Mouse (Mus musculus) adrenal gland, adult 18-20 months (tissue): Measurements from ENCODE around the gene Rnf217. TPM values are rescaled to one million over a fixed set of nuclear protein-coding genes. Genes with fewer than 3 reads are reported as not detected.

Source experiments
- DNase-seq, 2 experiments: peaks; one replicate each; pipeline ENCODE4 v3.0.0; 2021 to 2022; ENCODE audit warnings: low spot score in 2 of 2
- long read RNA-seq, 2 experiments: library from polyadenylated mRNA; stranded (forward); transcript quantifications; one replicate each; pipeline ENCODE4 v2.0.0; 2021
- total RNA-seq, 2 experiments: library from RNA; stranded (reverse); gene quantifications; 1 replicate in 1 of 2; 2 replicates in 1 of 2; pipeline ENCODE4 v1.2.3; 2021

The Rnf217 gene
- 10 to 100 TPM in 1 of 2 experiments, 1 to 10 TPM in 1; 8.7 to 10.1 TPM for total RNA-seq
- long read RNA-seq, experiment 1, full-length matches to known transcripts: 11 of 15 reads
- long read RNA-seq, experiment 1, partial matches to known transcripts: 0 of 15 reads
- long read RNA-seq, experiment 1, other reads (novel, unspliced or antisense): 4 of 15 reads
- long read RNA-seq, experiment 2, full-length matches to known transcripts: 23 of 28 reads
- long read RNA-seq, experiment 2, partial matches to known transcripts: 1 of 28 reads
- long read RNA-seq, experiment 2, other reads (novel, unspliced or antisense): 4 of 28 reads

- peak; percentile 61 to 72 for DNase-seq
These were observed at the start of gene Rnf217 for GRCm38 (mm10) chr10:31609066-31609961. Gene Rnf217 (minus strand): TSS chr10:31609184.

DNA sequence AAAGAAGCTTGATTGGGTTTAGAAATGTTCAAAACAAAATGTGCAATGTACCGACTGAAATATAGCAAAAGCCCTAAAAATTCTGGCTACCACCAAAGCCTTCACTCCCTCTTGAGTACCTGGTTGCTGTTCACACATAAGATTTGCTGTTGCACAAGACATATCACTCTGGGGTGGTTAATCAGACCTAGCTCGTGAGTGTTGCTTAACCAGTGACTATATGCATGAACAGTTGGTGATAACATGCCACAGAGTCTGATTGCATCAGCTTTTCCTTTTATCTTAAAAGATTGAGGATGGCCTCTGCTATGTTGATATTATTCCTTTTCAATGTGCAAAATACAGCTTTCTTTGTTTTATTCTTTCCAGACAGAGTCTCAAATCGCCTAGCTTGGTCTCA is 38.3 kb upstream of the Rnf217 start:
- DNase-seq: no peak

GRCm38 (mm10) chr10:31646083-31646482 is 37.1 kb upstream of the Rnf217 start:
- DNase-seq: no peak

GRCm38 (mm10) chr10:31635098-31635497 is 26.1 kb upstream of the Rnf217 start:
- no peak for DNase-seq

GRCm38 (mm10) chr10:31632005-31632404 is 23.0 kb upstream of the Rnf217 start:
- DNase-seq: no peak

GRCm38 (mm10) chr10:31615355-31615754 is 6.4 kb upstream of the Rnf217 start:
- DNase-seq: no peak

DNA sequence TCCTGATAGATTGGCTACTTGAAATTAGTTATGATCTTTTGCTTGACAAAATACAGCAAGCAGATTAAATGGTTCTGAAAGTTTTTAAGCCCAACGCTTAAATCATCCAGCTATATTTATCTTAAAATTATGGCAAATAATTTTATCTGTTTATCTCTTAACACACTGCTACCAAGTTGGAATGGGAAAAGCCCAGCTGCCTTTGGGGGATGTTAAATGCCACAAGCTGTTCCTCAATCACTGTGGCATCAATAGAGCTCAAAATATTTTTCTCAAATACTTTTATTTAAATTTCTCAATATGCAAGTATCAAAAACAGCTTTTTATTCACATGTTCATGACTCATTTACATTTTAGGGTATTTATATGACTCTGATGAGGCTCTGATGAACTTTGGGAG is 5.1 kb upstream of the Rnf217 start:
- no peak for DNase-seq

GRCm38 (mm10) chr10:31608441-31609065 is 431 bp downstream of the Rnf217 start:
- peak; percentile 42 to 45 for DNase-seq

DNA sequence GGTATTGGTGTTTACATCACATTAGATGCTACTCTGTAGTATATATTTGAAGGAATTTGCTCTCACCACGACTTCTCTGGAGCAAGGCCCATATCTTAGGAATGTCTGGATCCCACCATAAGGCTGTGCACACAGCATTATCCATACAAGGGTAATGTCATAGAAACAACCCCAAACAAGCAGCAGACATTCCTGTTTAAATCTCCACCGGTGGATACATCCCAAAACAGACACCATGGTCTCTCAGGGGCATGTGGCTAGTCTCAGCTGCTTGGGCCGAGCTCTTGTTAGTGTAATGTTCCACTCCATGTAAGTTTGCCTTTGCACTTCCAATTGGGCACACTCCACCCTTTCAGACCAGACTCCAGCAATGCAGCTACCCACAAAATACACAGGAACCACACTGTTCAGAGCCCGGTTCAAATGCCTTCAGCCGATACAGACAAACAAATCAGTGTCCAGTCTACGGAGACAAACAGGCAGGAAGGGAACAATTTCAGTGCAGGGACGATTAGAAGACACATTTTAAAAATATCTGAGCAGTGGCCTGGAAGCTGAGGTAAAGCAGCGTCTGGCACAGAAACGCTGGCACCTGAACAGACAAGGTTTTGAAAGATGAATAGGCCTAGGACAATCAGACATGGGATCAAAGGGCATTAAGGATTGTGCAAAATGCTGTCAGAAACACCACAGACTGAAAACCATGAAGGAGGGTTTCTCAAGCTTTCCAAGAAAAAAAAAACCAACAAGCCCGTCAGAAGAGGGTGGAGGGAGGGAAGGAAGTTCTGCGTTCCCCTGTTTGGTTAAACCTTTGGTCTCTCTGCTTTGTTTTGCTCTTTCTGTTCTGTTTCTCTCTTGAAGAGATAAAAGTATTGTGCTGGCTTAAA is 1.8 kb downstream of the Rnf217 start:
- no peak for DNase-seq

GRCm38 (mm10) chr10:31603855-31604254 is 5.1 kb downstream of the Rnf217 start:
- DNase-seq: no peak

DNA sequence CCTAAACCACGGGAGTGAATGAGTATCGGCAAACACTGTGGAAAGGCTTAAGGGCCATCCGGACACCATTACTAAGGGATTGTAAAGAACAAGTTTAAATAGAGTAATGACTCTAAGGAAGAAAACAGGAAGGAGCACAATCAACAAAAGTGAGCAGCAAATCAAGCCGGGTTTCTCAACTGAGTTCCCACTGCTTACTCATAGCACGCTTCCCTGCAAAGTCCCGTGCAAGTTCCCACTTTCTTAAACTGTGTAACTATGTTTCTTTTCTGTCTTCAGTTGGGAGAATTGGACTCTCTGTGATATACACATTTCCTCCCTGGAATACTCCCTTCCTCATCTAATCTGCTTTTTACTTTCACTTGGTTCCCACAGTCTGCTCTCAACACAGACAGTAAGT is 8.9 kb downstream of the Rnf217 start:
- DNase-seq: no peak

DNA sequence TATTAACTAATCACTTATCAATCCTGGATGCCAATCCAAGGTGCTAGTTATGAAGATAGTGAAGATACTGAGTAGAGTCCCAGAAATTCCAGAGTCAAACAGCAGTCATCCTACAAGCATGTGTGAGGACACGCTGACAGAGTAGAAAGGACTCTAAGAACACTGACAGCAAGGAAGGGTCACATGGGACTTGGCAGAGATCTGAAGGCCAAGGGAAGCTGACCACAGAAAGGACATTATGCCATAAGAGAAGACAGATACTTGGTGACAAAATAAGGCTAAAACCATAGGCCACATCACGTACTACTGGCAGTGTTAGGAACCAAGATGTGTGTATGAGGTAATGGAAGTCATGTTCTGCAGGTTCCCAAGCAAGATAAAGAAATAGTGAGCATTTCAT is 11.1 kb downstream of the Rnf217 start:
- no peak for DNase-seq

- no peak for DNase-seq
These were observed 12.2 kb downstream of the Rnf217 start for GRCm38 (mm10) chr10:31596804-31597203.

- no peak for DNase-seq
These were observed 13.7 kb downstream of the Rnf217 start for GRCm38 (mm10) chr10:31595326-31595725.

DNA sequence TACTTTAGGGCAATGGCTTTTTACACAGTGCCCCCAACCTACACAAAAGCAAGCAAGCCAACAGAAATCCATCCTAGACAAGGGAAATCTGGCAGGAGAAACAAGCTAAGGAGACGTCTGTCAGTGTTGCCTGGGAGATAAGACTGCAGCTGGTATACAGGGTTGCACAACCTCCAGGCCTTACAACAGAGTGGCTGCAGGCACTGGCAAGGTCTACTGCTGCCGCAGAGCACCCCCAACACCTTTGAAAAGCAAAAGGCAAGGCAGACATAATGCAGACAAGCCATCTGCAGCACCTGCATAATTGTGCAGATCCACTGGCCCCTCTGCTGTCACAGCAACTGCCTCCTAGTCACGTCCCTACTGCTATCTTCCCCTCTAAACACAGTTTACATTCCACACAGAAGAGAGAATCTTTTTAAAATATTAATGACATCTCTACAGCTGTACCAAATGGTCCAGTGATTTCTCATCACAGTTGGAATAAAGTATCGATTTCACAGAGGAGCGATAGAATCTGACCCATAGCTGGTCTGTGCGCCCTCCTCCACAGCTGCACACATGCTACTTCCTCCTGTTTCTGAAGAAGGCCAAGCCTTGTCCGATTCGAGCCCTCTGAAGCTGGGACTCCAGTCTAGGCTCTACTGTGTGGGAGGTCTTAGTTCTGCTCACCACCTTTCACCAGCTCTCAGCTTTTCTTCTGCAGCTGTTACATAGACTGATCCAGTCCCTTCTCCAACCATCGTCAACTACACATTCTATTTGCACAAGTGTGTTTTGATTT is 16.1 kb downstream of the Rnf217 start:
- no peak for DNase-seq

- DNase-seq: no peak
These were observed 16.8 kb downstream of the Rnf217 start for GRCm38 (mm10) chr10:31592095-31592740.

DNA sequence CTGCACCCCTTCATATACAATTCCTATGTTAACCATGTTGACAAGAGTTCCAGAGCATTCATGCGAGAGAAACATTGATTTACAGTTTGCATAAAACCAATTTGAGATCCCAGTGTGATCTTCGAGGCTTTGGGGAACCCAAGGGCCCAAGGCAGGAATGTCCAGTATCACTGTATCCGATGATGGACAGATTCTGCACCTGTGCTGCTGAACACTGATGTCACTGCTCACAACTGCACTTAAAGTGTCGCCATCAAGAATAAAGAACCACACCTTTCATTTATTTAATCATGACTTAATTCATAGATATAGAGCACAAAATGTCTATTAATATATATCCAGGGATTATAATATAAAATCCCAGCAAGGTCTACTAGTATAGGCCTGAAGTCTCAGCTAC is 28.3 kb downstream of the Rnf217 start:
- DNase-seq: no peak

GRCm38 (mm10) chr10:31580073-31580472 is 28.9 kb downstream of the Rnf217 start:
- DNase-seq: no peak

DNA sequence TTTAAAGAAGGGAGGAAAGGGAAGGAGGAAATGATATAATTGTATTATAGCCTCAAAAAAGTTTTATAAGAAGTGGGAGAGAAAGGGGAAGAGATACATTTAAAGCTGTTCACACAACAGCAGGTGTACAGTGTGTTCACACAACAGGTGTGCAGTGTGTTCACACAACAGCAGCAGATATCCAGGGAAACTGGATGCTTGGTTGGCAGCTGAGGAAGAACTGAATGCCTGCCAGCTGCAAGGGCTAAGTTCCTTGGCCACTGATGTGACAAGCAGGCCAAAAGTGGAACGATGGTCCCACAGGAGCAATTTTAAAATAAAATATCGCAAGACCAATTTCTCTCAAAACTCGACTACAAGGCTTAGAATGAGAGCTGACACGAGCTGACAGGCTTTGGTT is 35.7 kb downstream of the Rnf217 start:
- DNase-seq: no peak

- DNase-seq: no peak
These were observed 51.7 kb downstream of the Rnf217 start for GRCm38 (mm10) chr10:31557311-31557710.
